Mouse (Mus musculus): ENCODE data around the gene Llph.
A peak's percentile ranks its signal among the peaks of the same experiment; 100 is the strongest.

Gene Llph

DNA sequence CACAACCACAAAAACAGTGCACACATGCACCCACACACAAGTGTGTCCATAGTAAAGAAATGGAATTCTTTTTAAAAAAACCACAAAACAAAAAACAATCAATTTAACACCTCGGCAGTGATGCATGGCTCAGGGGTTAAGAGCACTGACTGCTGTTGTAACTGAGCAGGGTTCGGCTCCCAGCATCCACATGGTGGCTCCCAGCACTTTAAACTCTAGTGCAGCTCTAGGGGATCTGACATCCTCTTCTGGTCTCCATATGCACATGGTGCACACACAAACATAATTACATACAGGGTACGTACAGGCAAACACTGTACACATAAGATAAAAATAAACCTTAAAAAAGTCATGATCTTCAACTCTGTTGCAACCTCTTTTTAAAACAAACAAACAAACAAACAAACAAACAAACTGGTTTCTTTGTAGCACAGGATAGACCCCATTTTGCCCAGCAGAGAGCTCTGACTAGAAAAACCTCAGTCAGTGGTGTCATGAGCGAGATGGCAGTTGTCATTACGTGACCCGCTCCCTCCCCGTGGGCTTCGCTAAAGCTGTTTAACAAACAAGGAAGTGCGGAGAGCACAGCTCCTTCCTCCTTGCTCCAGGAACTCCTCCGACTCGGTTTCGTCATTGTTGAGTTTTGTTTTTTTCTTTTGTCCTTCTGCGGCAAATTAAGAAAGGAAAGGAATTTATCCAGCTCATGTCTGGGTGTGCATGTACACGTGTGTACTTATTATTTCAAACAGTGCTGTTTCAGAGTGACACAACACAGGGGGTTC is 7.1 kb upstream of the Llph start:
- DNase-seq (ENCODE audit: low spot score): no peak

GRCm38 (mm10) chr10:120220776-120221175 is 6.1 kb upstream of the Llph start:
- no peak for DNase-seq (ENCODE audit: low spot score)

DNA sequence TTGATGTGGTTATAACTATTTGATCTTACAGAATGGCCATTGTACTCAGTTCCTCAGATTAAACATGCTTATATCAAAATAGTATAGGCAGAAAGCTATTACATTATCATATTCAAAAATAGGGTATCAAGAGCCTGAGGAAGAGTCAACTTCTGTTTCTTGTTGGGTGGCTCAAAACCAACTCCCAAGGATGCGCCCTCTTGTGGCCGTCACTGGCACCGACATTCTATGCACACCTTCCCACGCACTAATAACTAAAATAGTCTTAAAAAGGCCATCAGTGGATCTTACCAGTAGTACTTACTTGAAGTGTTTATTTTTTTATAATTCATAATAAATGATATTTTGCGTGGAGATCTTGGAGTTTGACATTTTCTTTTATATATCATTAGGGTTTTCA is 4.8 kb downstream of the Llph start:
- peak; percentile 80 for DNase-seq (ENCODE audit: low spot score)

- peak; percentile 86 for DNase-seq (ENCODE audit: low spot score)
Measured at GRCm38 (mm10) chr10:120233655-120234367, 6.9 kb downstream of the Llph start.

GRCm38 (mm10) chr10:120236855-120237254 is 10.0 kb downstream of the Llph start:
- no peak for DNase-seq (ENCODE audit: low spot score)

GRCm38 (mm10) chr10:120238241-120238640 is 11.4 kb downstream of the Llph start:
- DNase-seq (ENCODE audit: low spot score): no peak

GRCm38 (mm10) chr10:120239476-120239875 is 12.6 kb downstream of the Llph start:
- DNase-seq (ENCODE audit: low spot score): no peak

DNA sequence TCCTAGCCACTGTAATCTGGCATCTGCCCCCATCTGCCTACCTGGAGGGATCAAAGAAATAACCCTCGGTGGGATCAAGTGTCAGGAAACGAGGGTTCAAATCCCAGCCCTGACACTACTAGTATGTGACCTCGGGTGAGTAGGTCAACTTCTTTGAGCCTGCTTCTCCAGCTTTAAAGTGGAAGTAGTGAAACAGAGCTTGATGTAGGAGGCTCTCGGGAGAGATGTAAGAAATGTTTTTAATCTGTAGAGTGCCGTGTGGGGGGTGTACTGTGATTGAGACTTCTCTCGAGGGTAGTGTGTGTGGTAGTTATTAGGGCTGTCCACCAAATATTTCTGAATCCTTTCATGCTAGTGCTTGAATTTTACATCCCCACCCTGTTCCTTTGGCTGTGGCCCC is 15.6 kb downstream of the Llph start:
- peak; percentile 52 for DNase-seq (ENCODE audit: low spot score)

DNA sequence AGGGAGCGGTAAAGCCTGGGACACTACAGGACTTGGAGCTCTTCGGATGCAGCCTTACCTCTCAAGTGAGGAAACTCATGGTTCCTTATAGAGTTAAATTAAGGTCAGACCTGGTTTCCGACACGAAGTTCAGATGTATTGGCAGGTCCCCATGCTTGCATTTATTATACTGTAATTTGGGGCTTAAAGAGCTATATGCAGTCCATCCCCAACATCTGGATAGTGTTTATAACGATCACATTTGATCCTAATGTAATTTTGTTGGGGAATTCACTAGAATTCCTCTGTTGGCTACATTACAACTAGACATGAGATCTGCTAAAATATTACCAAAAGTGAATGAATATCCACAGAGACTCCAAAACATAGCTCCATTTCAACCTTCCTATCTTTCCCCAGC is 18.8 kb downstream of the Llph start:
- DNase-seq (ENCODE audit: low spot score): no peak

DNA sequence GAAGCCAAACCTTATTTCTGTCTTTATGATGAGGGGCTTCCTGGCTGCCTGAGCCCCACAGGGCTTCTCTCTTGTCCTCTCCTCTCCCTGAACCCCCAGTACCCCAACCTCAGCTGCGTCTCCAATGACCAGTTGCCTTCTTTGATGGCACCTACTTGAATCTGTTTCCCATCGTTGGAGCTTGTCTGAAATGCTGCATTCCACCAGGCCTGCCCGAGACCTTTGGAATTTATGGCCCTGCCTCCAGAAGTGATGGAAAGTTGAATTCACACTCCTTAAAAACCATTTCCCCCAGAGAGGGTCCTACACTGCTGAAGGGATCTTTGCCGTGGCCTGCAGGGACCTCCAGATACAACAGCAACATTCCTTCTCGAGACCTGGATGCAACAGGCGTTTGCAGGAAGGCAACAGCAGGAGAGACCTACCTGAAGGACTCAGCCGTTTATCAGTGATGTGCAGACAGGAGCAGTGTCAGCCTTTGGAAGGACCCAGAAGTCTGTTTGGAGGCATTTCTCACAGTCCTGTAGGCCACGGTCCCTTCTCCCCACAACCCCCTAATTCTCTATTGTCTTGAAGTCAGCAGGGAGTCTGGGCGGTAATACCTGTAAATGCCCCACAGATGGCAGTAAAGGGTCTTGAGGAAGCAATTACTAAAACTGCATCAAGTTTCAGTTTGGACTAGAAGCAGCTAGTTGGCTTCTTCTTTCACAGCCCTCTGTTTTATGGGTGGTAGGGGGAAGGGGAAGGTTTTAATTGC is 20.3 kb downstream of the Llph start:
- peak; percentile 93 for DNase-seq (ENCODE audit: low spot score)

DNA sequence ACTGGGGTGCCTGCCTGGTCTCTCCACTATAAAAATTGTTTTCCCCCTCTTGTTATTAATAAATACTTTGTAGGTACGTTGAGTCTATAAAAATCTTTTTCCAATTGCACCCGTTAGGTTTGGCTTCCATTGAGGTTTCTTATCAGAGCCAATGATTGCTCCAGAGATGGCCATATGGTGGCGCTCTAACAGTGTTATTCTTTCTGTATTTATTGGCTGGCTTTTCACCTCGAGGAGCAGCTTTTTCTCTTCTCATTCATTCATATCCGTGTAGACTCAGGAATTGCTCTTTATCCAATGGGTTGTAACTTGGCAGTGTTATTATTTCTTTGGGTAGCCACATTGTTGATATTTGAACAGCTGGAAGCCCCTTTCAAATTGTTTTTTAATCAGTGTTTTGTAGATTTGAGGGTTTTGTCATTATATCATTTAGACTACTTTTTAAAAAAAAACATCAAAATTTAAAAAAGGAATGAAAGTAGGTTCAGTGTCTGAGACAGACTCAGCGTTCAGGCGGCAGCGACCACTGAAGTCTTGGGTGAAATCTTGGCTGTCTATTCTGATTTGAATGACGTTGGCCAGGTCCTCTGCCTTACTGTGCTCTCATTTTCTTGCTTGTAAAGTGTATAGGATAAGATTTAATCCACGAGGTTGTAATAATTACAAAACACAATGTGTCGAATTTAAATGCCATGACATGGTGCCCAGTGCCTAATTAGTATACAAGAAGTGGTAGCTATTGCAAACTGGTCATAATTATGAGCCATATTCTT is 24.2 kb downstream of the Llph start:
- DNase-seq (ENCODE audit: low spot score): no peak

- DNase-seq (ENCODE audit: low spot score): no peak
Measured at GRCm38 (mm10) chr10:120251791-120252190, 24.9 kb downstream of the Llph start.

- no peak for DNase-seq (ENCODE audit: low spot score)
Measured at GRCm38 (mm10) chr10:120252800-120253199, 25.9 kb downstream of the Llph start.

DNA sequence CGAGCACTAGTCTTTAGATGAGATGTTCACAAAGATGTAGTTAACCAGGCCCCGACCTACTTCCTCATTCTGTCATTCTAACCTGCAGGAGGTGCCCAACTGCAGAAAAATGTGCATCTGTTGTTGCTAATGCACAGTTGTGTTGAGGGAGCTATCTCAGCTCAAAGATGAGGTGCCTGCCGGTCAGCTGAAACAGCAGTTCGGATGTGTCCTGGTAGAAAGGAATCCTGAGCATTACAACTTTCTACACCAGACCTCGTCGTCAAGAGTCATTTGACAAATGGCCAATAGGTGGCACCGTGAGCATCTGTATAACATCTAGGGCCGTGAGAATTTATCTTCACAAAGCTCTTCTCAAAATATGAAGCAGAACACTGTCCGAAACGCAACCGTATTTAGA is 30.4 kb downstream of the Llph start:
- DNase-seq (ENCODE audit: low spot score): peak; percentile 92

GRCm38 (mm10) chr10:120267790-120268189 is 40.9 kb downstream of the Llph start:
- no peak for DNase-seq (ENCODE audit: low spot score)

GRCm38 (mm10) chr10:120269946-120270345 is 43.1 kb downstream of the Llph start:
- DNase-seq (ENCODE audit: low spot score): no peak

- DNase-seq (ENCODE audit: low spot score): peak; percentile 80
Measured at GRCm38 (mm10) chr10:120270777-120271176, 43.9 kb downstream of the Llph start.

GRCm38 (mm10) chr10:120271318-120271717 is 44.4 kb downstream of the Llph start:
- no peak for DNase-seq (ENCODE audit: low spot score)

DNA sequence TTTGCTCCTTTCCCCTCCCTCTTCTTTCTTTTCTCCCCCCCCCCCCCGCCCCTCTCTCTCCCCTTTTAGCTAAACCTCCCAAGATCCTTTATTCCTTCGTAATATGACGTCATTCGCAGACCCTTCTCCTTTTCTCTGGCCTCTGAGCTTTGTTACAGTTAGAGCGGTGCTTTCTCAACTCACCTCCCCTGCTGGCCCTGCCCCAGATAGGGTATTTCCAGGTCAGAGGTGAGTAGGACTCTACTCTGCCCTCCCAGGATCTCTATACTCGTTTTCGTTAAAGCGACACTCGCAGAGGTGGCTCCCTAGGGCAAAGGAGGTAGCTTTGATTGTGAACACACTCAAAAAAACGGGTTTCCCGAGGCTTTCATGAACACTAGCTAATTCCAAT is 45.0 kb downstream of the Llph start:
- peak; percentile 67 for DNase-seq (ENCODE audit: low spot score)

- DNase-seq (ENCODE audit: low spot score): peak; percentile 70
Measured at GRCm38 (mm10) chr10:120272270-120272883, 45.5 kb downstream of the Llph start.

DNA sequence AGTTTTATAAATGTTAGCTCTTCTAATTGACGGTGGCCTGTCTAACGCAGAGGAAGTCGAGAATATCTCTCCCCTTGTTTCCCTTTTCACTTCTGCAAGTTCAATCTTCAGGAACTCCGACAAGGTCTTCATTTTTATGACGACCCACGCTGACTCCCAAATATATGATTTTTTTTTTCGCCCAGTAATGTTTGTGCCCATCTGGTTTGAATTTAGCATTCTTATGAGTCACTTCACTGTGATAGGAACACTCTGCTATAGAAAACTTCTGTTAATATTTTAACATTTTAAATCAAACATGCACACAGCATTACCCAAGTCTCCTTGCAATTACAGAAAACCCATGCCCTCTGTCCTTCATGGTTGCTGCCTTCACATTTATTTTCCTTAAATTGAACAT is 46.5 kb downstream of the Llph start:
- no peak for DNase-seq (ENCODE audit: low spot score)

All from embryo, embryonic 10.5 days (tissue).